Mouse (Mus musculus) layer of hippocampus, postnatal 25 days (tissue): Measurements from ENCODE around the gene Spop. TPM values are rescaled to one million over a fixed set of nuclear protein-coding genes. Genes with fewer than 3 reads are reported as not detected.

Experiments used
- DNase-seq, 2 experiments: peaks; one replicate each; pipeline ENCODE4 v3.0.0; 2022; ENCODE audit warnings: mixed read lengths in 2 of 2, low spot score in 1 of 2; ENCODE audit errors: extremely low spot score in 1 of 2
- total RNA-seq, 2 experiments: library from RNA; stranded (reverse); gene quantifications; 2 replicates each; pipeline ENCODE4 v1.2.3; 2021

Spop gene
- total RNA-seq, 2 experiments from 2014 or later: 159 to 170 TPM

DNA sequence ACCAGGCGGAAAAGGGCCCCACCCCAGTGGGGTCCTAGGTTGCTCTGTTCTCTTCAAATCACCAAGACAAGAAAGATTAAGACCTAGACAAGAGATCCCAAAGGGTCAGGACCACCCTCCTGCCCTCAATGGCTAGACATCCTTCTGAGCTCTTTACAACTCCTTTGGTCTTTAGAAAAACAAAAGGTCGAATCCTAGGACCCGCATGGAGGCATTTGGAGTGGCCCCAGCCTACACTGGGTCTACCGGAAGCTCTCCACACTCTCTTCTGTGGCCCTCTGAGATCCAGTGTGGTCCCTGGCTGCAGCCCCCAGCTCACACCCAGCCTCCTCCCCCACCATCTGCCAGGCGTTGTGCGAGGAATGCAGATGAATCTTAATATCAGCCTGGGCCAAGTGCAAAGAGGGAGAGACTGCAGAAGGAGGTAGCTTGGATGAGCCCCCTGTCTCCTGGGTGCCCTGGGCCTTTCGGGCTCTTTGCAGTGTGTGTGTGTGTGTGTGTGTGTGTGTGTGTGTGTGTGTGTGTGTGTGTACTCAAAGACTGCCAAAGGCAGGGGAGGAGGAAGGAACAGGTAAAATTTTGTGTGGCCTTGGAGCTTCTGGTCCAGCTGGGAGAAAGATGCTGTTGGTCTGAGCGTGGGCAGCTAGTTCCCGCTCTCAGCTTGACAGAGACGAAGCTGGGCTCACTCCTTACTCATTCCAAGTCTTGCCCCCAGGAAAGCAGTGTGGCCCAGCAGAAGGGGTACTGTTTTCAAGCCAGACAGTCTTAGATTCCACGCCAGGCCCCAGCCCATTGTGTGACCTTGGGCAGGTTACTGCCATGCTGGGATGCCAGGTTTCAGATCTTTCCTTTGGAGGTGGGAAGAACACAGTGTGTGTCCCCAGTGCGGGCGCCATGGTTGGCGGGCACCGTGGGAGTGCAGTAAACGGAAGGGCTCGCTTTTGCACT, 101.8 kb downstream of the Spop start:
- DNase-seq: no peak

DNA sequence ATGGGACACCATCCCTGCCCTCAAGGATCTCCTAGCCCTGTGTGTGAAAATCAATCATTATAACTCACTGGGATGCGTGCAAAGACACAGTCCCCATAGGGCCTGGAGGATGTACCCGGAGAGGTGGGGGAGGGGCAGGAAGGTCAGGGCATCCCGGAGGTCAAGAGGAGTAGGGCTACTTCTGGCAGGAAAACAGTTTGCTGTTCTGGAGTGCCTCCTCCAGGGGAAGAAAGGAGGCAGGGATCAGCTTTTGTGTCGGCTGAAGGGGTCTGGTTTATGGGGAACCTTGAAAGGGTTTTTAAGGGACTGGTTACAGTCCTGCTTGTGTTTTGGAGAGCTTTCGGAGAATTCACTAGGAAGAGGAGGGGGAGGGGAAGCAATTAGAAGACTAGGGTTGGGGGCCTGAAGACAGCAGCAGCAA, 102.6 kb downstream of the Spop start:
- DNase-seq: no peak

DNA sequence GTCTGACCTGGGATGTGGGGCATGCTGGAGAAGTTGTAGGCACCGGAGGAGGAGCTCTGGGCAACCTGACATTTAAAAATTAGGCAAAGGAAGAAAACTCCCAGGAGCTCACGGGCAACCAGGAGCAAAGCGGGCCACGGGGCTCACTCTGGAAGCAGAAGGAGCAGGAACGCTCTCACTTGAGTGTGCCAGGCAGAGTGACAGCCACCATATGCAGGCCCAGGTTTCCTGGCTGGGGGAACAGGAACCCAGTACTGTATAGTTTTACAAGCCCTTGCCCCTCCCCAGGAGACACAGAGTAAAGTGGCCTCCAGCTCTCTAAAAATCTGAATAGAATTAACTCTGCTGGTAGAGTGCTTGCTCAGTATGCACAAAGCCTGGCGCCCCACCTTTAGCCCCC, 103.3 kb downstream of the Spop start:
- no peak for DNase-seq

DNA sequence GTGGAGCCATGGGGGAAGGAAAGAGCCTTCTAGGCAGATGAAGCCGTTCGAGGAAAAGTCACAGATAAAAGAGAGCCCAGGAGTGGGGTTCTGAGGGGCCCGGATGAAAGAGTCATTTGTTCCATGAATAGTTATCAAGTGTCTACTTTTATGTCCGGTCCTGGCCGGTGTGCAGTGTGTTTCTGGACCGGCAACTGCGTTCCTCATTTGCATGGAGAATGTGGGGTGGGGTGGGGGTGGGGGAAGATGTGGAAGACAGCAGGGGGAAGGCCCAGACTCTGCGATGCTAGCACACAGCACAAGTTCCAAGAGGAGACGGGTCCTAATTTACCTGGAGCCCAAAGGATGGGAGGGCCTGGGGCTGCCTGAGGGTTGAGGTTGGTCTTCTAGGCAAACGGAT, 105.4 kb downstream of the Spop start:
- DNase-seq: no peak

DNA sequence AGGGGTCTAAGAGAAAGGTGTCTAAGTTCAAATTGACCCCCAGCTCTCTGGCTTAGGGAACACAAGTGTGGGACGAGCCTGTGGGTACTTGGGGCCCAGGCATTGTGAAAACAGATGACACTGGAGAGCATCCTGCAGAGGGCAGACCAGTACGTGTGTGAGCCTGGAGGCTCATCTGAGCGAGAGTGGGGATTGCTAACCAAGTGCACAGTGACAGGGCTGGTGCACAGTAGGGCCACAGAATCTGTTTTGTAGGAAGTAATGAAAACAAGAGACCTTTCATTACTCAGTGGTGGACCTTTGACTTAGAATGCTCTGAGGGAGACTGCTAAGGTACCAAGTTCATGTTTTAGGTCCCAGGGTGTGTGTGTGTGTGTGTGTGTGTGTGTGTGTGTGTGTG, 106.1 kb downstream of the Spop start:
- no peak for DNase-seq

DNA sequence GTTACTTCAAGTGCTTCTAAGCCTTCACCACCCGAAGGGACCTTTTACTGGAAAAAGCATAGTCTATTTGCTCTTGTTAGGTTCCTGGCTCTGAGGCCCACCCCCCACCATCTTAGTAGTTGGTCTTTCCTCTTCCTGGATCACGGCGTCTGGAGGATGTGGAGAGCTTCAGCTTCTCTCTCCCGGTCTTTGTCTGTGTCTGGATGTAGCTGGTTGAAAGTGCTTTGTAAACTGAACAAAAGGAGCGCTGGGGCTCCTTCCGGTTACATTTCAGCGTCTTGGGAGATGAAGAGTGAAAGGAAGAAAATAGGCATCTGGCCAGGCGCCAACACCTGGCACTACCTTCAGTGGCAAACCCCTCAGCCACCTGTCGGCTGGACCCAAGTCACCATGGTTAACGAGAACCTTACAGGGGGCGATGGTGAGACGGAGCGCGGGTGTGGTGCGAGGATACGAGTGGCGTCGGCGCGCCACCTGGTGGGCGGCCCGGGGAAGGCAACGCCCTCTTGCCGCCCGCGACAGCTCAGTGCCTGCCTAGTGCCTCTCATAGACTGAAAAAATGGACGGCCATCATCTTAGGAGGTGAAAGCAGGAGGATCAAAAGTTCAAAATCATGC, 106.7 kb downstream of the Spop start:
- peak; percentile 86 to 92 for DNase-seq

DNA sequence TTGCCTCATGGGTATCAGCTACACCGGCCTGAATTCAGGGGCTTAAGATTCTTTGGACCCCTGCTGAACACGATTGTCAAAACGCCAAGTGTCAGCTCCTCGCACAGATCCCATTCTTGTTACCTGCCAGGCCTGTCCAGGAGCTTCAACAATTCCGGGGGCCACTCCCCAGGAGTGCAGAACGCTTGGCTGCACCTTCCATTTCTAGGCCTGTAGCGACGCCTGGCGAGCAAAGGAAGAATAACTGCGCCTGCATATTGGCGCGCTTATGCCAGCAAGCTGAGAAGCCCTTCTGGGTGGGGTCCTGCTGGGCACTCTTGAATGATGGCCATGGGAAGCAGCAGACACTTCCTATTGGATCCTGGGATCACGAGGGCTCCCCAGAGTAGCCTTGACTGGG, 107.7 kb downstream of the Spop start:
- peak; percentile 61 to 80 for DNase-seq

DNA sequence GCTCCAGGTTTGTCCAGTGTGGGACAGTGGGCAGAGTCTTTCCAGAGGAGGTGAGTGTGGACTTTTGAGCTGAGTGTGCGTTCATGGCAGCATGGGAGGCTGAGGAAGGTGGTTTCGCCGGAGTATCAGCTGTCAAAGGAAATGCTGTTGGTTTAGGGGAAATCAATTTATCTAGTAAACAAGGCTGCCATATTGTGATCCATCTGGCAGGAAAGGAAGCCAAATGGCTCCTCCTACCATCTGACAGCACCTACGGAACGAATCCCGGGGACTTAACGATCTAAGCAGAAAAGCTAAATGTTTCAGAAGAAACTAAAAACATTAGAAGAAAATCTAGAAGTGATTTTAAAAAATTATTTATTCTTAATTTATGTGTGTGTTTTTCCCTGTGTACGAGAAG, 113.4 kb downstream of the Spop start:
- peak in 1 of 2 experiments; percentile 37 for DNase-seq

DNA sequence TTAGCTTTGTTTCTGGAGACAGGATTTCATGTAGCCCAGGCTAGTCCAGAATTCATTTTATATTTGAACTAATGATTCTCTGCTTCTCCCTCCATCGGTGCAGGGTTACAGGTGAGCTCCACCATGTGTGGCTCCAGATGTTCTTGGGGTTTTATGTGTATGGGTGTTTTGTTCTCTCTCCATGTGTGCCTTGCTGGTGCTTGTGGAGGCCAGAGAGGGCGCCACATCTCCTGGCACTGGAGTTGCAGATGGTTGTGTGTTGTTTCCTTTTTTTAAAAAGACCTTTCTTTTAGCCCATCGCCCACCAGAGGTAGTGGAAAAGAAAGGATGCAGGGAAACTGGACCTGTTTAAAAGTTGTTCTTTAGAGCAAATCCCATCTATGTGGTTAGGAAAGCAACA, 114.4 kb downstream of the Spop start:
- DNase-seq: no peak

DNA sequence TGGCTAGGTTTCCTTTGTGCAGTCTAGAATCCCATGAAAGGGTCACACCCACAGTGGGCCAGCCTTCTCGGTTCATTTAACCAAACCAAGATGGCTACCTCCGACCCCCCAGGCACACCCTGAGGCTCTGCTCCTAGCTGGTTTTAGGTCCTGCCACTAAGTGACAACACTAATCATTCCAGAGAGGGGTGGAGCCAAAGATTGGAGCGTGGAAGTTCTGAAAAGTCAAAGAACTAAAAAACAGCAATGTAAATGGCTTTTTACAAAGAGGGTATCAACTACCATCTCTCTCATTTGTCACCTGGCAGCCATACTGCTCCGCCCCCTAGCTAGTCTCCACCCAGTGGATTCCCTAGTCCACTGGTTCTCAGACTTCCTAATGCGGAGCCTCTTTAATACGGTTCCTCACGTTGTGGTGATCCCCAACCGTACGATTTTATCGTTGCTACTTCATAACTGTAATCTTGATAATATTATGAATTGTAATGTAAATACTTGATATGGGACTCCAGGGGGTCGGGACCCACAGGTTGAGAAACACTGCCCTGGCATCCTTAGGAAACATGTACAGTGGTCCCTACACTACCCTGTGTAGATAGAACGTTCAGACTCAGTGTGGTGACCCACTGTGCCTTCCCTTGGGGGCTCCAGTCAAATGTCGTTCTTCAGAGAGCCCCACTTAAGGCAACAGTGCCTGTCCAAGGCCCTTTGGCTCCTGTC, 118.6 kb downstream of the Spop start:
- no peak for DNase-seq

DNA sequence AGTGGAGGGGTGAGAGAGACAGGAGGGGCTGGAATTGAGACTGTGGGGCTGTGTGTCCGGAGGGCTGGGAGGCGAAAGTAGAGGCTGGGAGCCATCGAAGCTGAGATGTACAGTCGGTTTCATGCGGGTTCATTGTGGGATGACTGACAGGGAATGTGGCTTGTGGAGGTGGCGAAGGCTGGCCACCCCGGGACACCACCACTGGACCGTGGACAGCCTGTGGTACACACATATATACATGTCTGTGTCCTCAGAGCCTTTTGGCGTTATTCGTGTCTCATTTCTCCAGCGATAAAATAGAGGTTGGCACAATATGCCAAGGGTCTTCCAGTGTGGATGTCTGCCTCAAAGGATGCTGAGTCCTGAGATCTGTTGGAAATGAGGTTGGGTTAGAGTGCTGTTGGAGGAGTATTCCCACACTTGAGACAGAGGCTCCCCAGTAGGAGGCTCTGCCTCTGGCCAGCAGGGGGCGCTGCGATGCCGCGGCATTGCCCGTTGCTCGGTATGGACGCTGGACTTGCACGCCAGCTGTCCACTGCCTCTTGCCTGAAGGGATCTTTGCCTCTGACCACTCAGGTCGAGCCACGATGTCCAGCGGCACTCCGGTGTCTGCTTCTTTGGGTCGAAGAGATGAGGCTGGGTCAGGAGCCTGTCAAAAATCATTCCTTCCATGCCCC, 119.7 kb downstream of the Spop start:
- peak; percentile 88 to 97 for DNase-seq

DNA sequence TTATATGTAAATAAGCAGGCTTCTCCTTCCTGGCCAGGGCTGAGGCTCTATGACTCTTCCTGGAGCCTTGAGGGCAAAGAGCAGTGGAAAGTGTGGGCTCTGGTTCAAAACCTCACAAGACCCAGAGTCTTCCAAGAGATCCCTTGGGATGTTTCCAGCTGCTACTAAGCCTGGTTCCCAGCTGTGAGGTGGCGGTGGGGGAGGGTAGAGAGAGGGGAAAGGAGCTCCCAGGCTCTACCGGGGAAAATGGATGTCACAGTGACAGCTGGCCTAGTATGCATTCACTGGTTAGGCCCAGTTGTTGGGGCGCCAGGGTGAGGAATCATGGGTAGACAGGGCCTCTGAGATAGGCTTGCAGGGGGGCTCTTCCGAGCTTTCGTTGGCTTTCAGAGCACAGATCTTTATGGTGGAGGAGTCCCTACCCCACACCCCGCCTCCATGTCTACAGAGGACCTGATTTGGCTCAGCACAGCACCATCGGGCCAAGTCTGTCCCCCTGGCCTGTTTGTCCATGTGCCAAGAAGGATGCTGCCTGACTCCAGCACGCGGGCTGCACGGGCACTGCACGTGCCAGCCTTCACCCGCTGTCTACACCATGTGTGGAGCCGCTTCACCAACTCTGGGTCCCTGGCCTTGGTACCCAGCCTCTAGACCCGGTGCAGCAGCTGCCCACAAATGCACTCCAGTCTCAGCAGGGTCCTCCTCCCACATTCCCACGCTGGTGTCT, 124.7 kb downstream of the Spop start:
- no peak for DNase-seq

DNA sequence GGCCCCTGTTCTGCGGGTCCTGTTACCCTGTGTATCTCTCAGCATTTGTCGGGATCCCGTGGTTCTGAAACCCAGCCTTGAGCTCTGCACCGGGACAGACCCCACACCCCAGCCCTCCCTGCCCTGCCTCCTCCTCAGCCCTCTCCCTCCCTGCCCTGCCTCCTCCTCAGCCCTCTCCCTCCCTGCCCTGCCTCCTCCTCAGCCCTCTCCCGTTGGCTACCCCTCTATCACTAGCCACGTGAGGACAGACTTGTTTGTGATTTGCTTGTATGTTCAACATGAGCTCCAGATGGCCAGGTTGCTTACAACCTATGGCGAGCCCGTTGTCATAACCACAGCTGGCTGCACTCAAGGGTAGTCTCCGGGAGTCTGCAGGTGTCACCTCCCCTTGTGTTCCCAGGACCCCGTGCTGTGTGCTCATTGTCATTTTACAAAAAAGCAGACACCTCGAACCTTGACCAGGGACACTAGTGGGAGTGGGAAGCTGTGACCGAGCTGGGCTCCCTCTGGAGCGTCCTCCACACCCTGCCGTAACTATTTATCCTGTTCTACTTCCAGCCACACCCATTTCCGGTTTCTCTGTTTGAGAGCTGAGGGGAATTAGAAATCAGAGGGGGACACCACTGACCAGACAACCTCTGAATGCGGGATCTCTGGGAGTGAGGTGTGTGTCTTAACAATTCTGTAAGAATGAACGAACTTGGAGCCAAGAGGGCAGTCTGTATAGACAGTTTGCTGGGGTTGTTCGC, 126.9 kb downstream of the Spop start:
- no peak for DNase-seq

Other genes with a start within 250 kb of the Spop start
- gene Tac4, start 152.6 kb upstream of the Spop start, total RNA-seq: not detected
- 10 to 100 TPM; 74.8 to 75.5 TPM for gene Kat7, start 103.8 kb upstream of the Spop start, total RNA-seq
- gene Fam117a, start 77.1 kb upstream of the Spop start, total RNA-seq: 1 to 10 TPM; 3.2 to 7.2 TPM
- 10 to 100 TPM; 69.7 to 69.9 TPM for gene Slc35b1, start 29.4 kb upstream of the Spop start, total RNA-seq
- 10 to 100 TPM; 18.7 to 19.2 TPM for gene Nxph3, start 100.5 kb downstream of the Spop start, total RNA-seq
- gene Ngfr, start 173.7 kb downstream of the Spop start, total RNA-seq: 1 to 10 TPM; 1.0 to 1.4 TPM